Mouse (Mus musculus) CH12.LX (cell line): ENCODE results near the gene Sh2d6.

Source experiments
- CTCF ChIP-seq, 2 experiments: IDR thresholded peaks in 1 of 2; conservative IDR thresholded peaks in 1 of 2; 2 replicates each; pipeline ENCODE4 v1.5.1; 2011 to 2012; ENCODE audit warnings: low read depth in 2 of 2, low read length in 2 of 2, improper control_type of control experiment in 1 of 2, inconsistent platforms in 1 of 2, mild to moderate bottlenecking in 1 of 2, moderate library complexity in 1 of 2
- E2F4 ChIP-seq: IDR thresholded peaks from 2 replicates; pipeline ENCODE4 v1.6.1; 2011; ENCODE audit warnings: low read depth, low read length, improper control_type of control experiment; ENCODE audit not compliant: insufficient replicate concordance
- ELF1 ChIP-seq: IDR thresholded peaks from 2 replicates; pipeline ENCODE4 v1.6.1; 2014; ENCODE audit warnings: low read depth, mild to moderate bottlenecking, inconsistent platforms, low read length, improper control_type of control experiment
- KAT2A ChIP-seq: IDR thresholded peaks from 2 replicates; pipeline ENCODE4 v1.6.1; 2012; ENCODE audit warnings: low read length, improper control_type of control experiment, inconsistent platforms; ENCODE audit not compliant: insufficient replicate concordance
- UBTF ChIP-seq: IDR thresholded peaks from 2 replicates; pipeline ENCODE4 v1.6.1; 2012; ENCODE audit warnings: low read depth, mild to moderate bottlenecking, inconsistent platforms, low read length, improper control_type of control experiment, moderate library complexity
- ZC3H11A ChIP-seq: IDR thresholded peaks from 2 replicates; pipeline ENCODE4 v1.6.1; 2012; ENCODE audit warnings: low read depth, mild to moderate bottlenecking, inconsistent platforms, low read length, improper control_type of control experiment
- ZNF384 ChIP-seq: IDR thresholded peaks from 2 replicates; pipeline ENCODE4 v1.6.1; 2012; ENCODE audit warnings: low read depth, low read length, improper control_type of control experiment, inconsistent platforms

- TF ChIP-seq ELF1 (no peak), E2F4 (no peak), ZNF384 (no peak), CTCF (conservative IDR thresholded peaks at IDR 0.05 in 1 of 2, IDR thresholded peaks at IDR 0.05 in 1 of 2; ENCODE audit: low read depth in 2 of 2, low read length in 2 of 2) (no peak), KAT2A (no peak), UBTF (no peak), ZC3H11A (no peak)
These were observed 603 bp downstream of the Sh2d6 start for GRCm38 (mm10) chr6:72520904-72521303.
